Mouse (Mus musculus): ENCODE results near the gene Mrpl17. TPM values are rescaled to one million over a fixed set of nuclear protein-coding genes. Genes with fewer than 3 reads are reported as not detected.

The Mrpl17 gene
- polyA plus RNA-seq, 1 experiment from 2014 or later = 345 TPM

GRCm38 (mm10) chr7:105776026-105776425 lies 34.9 kb downstream of the Mrpl17 start:
- no peak overlapping the region for H3K4me2 ChIP-seq (ENCODE audit: low read depth, low read length)
- peaks cover 40% of the 10 kb centered on the region for H3K4me1 ChIP-seq (replicated peaks; ENCODE audit: control insufficient read depth, insufficient read depth, low read length)
- no peaks in the 10 kb centered on the region for H3K27me3 ChIP-seq (ENCODE audit: control insufficient read depth, insufficient read depth, low read depth, low read length)
- 92% methylated on average over 2 of the region's 2 CpGs for WGBS
- no peak overlapping the region for H3K4me3 ChIP-seq (ENCODE audit: low read length)
- peaks cover 22% of the 10 kb centered on the region for H3K36me3 ChIP-seq (ENCODE audit: control insufficient read depth, insufficient read depth, low read length)
- no peak for ATAC-seq (ENCODE audit: low read depth)
- H3K9me3 ChIP-seq (ENCODE audit: control insufficient read depth, low read length) = no peaks in the 10 kb centered on the region
- no peak overlapping the region for H3K9ac ChIP-seq (ENCODE audit: low read length)
- no peak overlapping the region for H3K27ac ChIP-seq (ENCODE audit: low read length)

- Histone ChIP-seq H3K27me3 (ENCODE audit: control insufficient read depth, insufficient read depth, low read depth, low read length) (no peaks in the 10 kb centered on the region), H3K4me1 (replicated peaks; ENCODE audit: control insufficient read depth, insufficient read depth, low read length) (peaks cover 40% of the 10 kb centered on the region), H3K4me2 (ENCODE audit: low read depth, low read length) (no peak overlapping the region), H3K9me3 (ENCODE audit: control insufficient read depth, low read length) (no peaks in the 10 kb centered on the region), H3K9ac (ENCODE audit: low read length) (no peak overlapping the region), H3K4me3 (ENCODE audit: low read length) (no peak overlapping the region), H3K36me3 (ENCODE audit: control insufficient read depth, insufficient read depth, low read length) (peaks cover 17% of the 10 kb centered on the region), H3K27ac (ENCODE audit: low read length) (peak overlapping the region; percentile 35; the same call in 1 of the 2 replicates)
- 36% methylated on average over 8 of the region's 8 CpGs for WGBS
- ATAC-seq (ENCODE audit: low read depth) = no peak
These were observed 36.2 kb downstream of the Mrpl17 start for GRCm38 (mm10) chr7:105774661-105775060.

GRCm38 (mm10) chr7:105773041-105773440 lies 37.9 kb downstream of the Mrpl17 start:
- Histone ChIP-seq H3K4me2 (ENCODE audit: low read depth, low read length) (no peak overlapping the region), H3K4me1 (replicated peaks; ENCODE audit: control insufficient read depth, insufficient read depth, low read length) (peaks cover 27% of the 10 kb centered on the region), H3K27me3 (ENCODE audit: control insufficient read depth, insufficient read depth, low read depth, low read length) (no peaks in the 10 kb centered on the region), H3K36me3 (ENCODE audit: control insufficient read depth, insufficient read depth, low read length) (peaks cover 17% of the 10 kb centered on the region), H3K9me3 (ENCODE audit: control insufficient read depth, low read length) (no peaks in the 10 kb centered on the region), H3K4me3 (ENCODE audit: low read length) (no peak overlapping the region), H3K9ac (ENCODE audit: low read length) (no peak overlapping the region), H3K27ac (ENCODE audit: low read length) (peak overlapping the region; percentile 65)
- WGBS = 75% methylated on average over 5 of the region's 5 CpGs
- 0 out of 2 replicates have a peak, but pooled peaks have one; percentile 24 for ATAC-seq (ENCODE audit: low read depth)

GRCm38 (mm10) chr7:105772331-105772730 lies 38.6 kb downstream of the Mrpl17 start:
- Histone ChIP-seq H3K27me3 (ENCODE audit: control insufficient read depth, insufficient read depth, low read depth, low read length) (no peaks in the 10 kb centered on the region), H3K36me3 (ENCODE audit: control insufficient read depth, insufficient read depth, low read length) (peaks cover 17% of the 10 kb centered on the region), H3K9ac (ENCODE audit: low read length) (no peak overlapping the region), H3K27ac (ENCODE audit: low read length) (no peak overlapping the region), H3K4me1 (replicated peaks; ENCODE audit: control insufficient read depth, insufficient read depth, low read length) (peaks cover 24% of the 10 kb centered on the region), H3K4me3 (ENCODE audit: low read length) (no peak overlapping the region), H3K4me2 (ENCODE audit: low read depth, low read length) (no peak overlapping the region), H3K9me3 (ENCODE audit: control insufficient read depth, low read length) (no peaks in the 10 kb centered on the region)
- WGBS = 93% methylated on average over 15 of the region's 15 CpGs
- ATAC-seq (ENCODE audit: low read depth) = no peak

- H3K4me3 ChIP-seq (ENCODE audit: low read length) = no peak overlapping the region
- no peak for ATAC-seq (ENCODE audit: low read depth)
- H3K9ac ChIP-seq (ENCODE audit: low read length) = no peak overlapping the region
- H3K9me3 ChIP-seq (ENCODE audit: control insufficient read depth, low read length) = no peaks in the 10 kb centered on the region
- H3K4me2 ChIP-seq (ENCODE audit: low read depth, low read length) = no peak overlapping the region
- no peaks in the 10 kb centered on the region for H3K27me3 ChIP-seq (ENCODE audit: control insufficient read depth, insufficient read depth, low read depth, low read length)
- WGBS = 80% methylated on average over 3 of the region's 3 CpGs
- peaks cover 24% of the 10 kb centered on the region for H3K4me1 ChIP-seq (replicated peaks; ENCODE audit: control insufficient read depth, insufficient read depth, low read length)
- H3K27ac ChIP-seq (ENCODE audit: low read length) = no peak overlapping the region
- H3K36me3 ChIP-seq (ENCODE audit: control insufficient read depth, insufficient read depth, low read length) = peaks cover 27% of the 10 kb centered on the region
These were observed 40.9 kb downstream of the Mrpl17 start for GRCm38 (mm10) chr7:105769959-105770358.

GRCm38 (mm10) chr7:105767729-105768165 lies 43.2 kb downstream of the Mrpl17 start:
- no peaks in the 10 kb centered on the region for H3K9me3 ChIP-seq (ENCODE audit: control insufficient read depth, low read length)
- H3K36me3 ChIP-seq (ENCODE audit: control insufficient read depth, insufficient read depth, low read length) = peaks cover 41% of the 10 kb centered on the region
- ATAC-seq (ENCODE audit: low read depth) = peak; percentile 61
- H3K9ac ChIP-seq (ENCODE audit: low read length) = peak overlapping the region; percentile 30; the same call in 1 of the 2 replicates
- H3K4me2 ChIP-seq (ENCODE audit: low read depth, low read length) = no peak overlapping the region
- H3K4me1 ChIP-seq (replicated peaks; ENCODE audit: control insufficient read depth, insufficient read depth, low read length) = peaks cover 8% of the 10 kb centered on the region; the same call in 1 of the 2 replicates
- 13% methylated on average over 6 of the region's 6 CpGs for WGBS
- peak overlapping the region; percentile 50 for H3K27ac ChIP-seq (ENCODE audit: low read length)
- H3K4me3 ChIP-seq (ENCODE audit: low read length) = no peak overlapping the region
- H3K27me3 ChIP-seq (ENCODE audit: control insufficient read depth, insufficient read depth, low read depth, low read length) = no peaks in the 10 kb centered on the region

- peaks cover 42% of the 10 kb centered on the region for H3K36me3 ChIP-seq (ENCODE audit: control insufficient read depth, insufficient read depth, low read length)
These were observed 46.6 kb downstream of the Mrpl17 start for GRCm38 (mm10) chr7:105764331-105764730.

GRCm38 (mm10) chr7:105762517-105763270 lies 48.2 kb downstream of the Mrpl17 start:
- Histone ChIP-seq H3K27ac (ENCODE audit: low read length) (no peak overlapping the region), H3K36me3 (ENCODE audit: control insufficient read depth, insufficient read depth, low read length) (peaks cover 47% of the 10 kb centered on the region), H3K9me3 (ENCODE audit: control insufficient read depth, low read length) (no peaks in the 10 kb centered on the region), H3K4me1 (replicated peaks; ENCODE audit: control insufficient read depth, insufficient read depth, low read length) (peaks cover 4% of the 10 kb centered on the region; the same call in 1 of the 2 replicates), H3K27me3 (ENCODE audit: control insufficient read depth, insufficient read depth, low read depth, low read length) (no peaks in the 10 kb centered on the region), H3K4me2 (ENCODE audit: low read depth, low read length) (peak overlapping the region; percentile 40), H3K4me3 (ENCODE audit: low read length) (peak overlapping the region; percentile 16; the same call in 1 of the 2 replicates), H3K9ac (ENCODE audit: low read length) (no peak overlapping the region)
- 55% methylated on average over 55 of the region's 55 CpGs for WGBS
- ATAC-seq (ENCODE audit: low read depth) = peak; percentile 18; the same call in 1 of the 2 replicates

More at GRCm38 (mm10) chr7:105764331-105764730, 46.6 kb downstream of the Mrpl17 start:
- Histone ChIP-seq H3K27me3 (ENCODE audit: control insufficient read depth, insufficient read depth, low read depth, low read length) (no peaks in the 10 kb centered on the region), H3K4me3 (ENCODE audit: low read length) (no peak overlapping the region), H3K9me3 (ENCODE audit: control insufficient read depth, low read length) (no peaks in the 10 kb centered on the region), H3K9ac (ENCODE audit: low read length) (no peak overlapping the region), H3K4me2 (ENCODE audit: low read depth, low read length) (no peak overlapping the region), H3K4me1 (replicated peaks; ENCODE audit: control insufficient read depth, insufficient read depth, low read length) (peaks cover 6% of the 10 kb centered on the region; the same call in 1 of the 2 replicates), H3K27ac (ENCODE audit: low read length) (no peak overlapping the region)
- ATAC-seq (ENCODE audit: low read depth) = no peak
- 91% methylated on average over 11 of the region's 11 CpGs for WGBS

- Histone ChIP-seq H3K36me3 (ENCODE audit: control insufficient read depth, insufficient read depth, low read length) (peaks cover 52% of the 10 kb centered on the region), H3K27ac (ENCODE audit: low read length) (no peak overlapping the region), H3K27me3 (ENCODE audit: control insufficient read depth, insufficient read depth, low read depth, low read length) (no peaks in the 10 kb centered on the region), H3K4me3 (ENCODE audit: low read length) (peak overlapping the region; percentile 16; the same call in 1 of the 2 replicates), H3K4me1 (replicated peaks; ENCODE audit: control insufficient read depth, insufficient read depth, low read length) (no peaks in the 10 kb centered on the region), H3K4me2 (ENCODE audit: low read depth, low read length) (peak overlapping the region; percentile 40), H3K9ac (ENCODE audit: low read length) (no peak overlapping the region), H3K9me3 (ENCODE audit: control insufficient read depth, low read length) (no peaks in the 10 kb centered on the region)
- peak; percentile 12 for ATAC-seq (ENCODE audit: low read depth)
- WGBS = 48% methylated on average over 51 of the region's 51 CpGs
These were observed 49.0 kb downstream of the Mrpl17 start for GRCm38 (mm10) chr7:105761813-105762484.

Measured in lung, embryonic 16.5 days (tissue).